Mouse (Mus musculus) erythroblast, embryonic 14.5 days (primary cell): ENCODE results near the gene Adipoq. TPM values are rescaled to one million over a fixed set of nuclear protein-coding genes. Genes with fewer than 3 reads are reported as not detected.

Experiments
- H3K27me3 ChIP-seq: 2 replicates; pipeline ENCODE4 v1.6.1; 2012; ENCODE audit warnings: inconsistent platforms; ENCODE audit not compliant: control insufficient read depth
- H3K36me3 ChIP-seq: 2 replicates; pipeline ENCODE4 v1.6.1; 2012; ENCODE audit warnings: mild to moderate bottlenecking, inconsistent platforms; ENCODE audit not compliant: control insufficient read depth
- H3K4me1 ChIP-seq: 2 replicates; pipeline ENCODE4 v1.6.1; 2012; ENCODE audit warnings: inconsistent platforms; ENCODE audit not compliant: control insufficient read depth
- H3K4me3 ChIP-seq: replicated peaks from 2 replicates; pipeline ENCODE3; 2012; ENCODE audit warnings: moderate library complexity, mild to moderate bottlenecking, inconsistent platforms
- H3K9me3 ChIP-seq: 2 replicates; pipeline ENCODE4 v1.6.1; 2012; ENCODE audit warnings: low read length, inconsistent platforms, mixed read lengths; ENCODE audit not compliant: control insufficient read depth
- GATA1 ChIP-seq: IDR thresholded peaks from 2 replicates; pipeline ENCODE4 v1.6.1; 2012; ENCODE audit warnings: low read length, inconsistent platforms, mixed read lengths
- TAL1 ChIP-seq: IDR thresholded peaks from 3 replicates; pipeline ENCODE4 v1.6.1; 2012; ENCODE audit warnings: low read length, inconsistent platforms, mixed read lengths
- polyA plus RNA-seq: library from polyadenylated mRNA; stranded (reverse); fragments of >175 nt; gene quantifications from 2 replicates; pipeline ENCODE4 v1.2.3, GENCODE M21; 2012

The Adipoq gene
- polyA plus RNA-seq, 1 experiment, result not detected

GRCm38 (mm10) chr16:23201498-23201897 lies 55.2 kb downstream of the Adipoq start:
- Histone ChIP-seq H3K36me3 (no peaks in the 10 kb centered on the region), H3K4me3 (no peak overlapping the region), H3K4me1 (no peaks in the 10 kb centered on the region), H3K27me3 (no peaks in the 10 kb centered on the region), H3K9me3 (no peaks in the 10 kb centered on the region)
- TF ChIP-seq GATA1 (no peak), TAL1 (no peak)

Other genes starting within 250 kb of the Adipoq start
- gene Fetub, start 228.2 kb upstream of the Adipoq start, polyA plus RNA-seq, result not detected in 2 replicates
- not detected in 2 replicates for gene Hrg, start 195.5 kb upstream of the Adipoq start, polyA plus RNA-seq
- gene Kng2, start 117.1 kb upstream of the Adipoq start, polyA plus RNA-seq, result 0.02 TPM in 1 of 2 replicates, not detected in the other
- 0.05 TPM in 1 of 2 replicates, not detected in the other for gene Kng1, start 88.7 kb upstream of the Adipoq start, polyA plus RNA-seq
- 0.41 and 0.50 TPM in 2 replicates for gene Eif4a2, start 39.1 kb upstream of the Adipoq start, polyA plus RNA-seq
- 4.7 and 7.9 TPM in 2 replicates for gene Rfc4, start 18.8 kb upstream of the Adipoq start, polyA plus RNA-seq
- gene St6gal1, start 78.2 kb downstream of the Adipoq start, polyA plus RNA-seq, result not detected in 2 replicates